In the genomic region with DNA sequence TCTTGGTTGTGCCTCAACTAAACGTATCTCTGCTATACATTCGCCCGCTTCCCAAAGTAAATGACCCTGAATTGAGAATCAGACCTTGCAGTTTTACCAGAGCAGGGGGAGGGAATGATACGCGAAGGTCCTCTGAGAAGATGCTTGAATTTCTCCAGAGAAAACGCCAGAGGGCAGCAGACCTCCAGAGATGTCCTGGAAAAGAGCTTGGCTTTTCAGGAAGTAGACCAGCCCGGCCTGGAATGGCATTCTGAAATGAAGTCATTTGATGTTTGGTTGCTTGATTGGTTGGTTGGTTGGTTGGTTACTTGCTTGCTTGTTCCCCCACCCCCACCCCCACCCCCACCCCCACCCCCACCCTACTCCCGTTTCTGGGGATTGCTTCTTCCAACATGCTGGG, we compare ENCODE assay signal across 9 mouse cellular contexts. TPM values are rescaled to one million over a fixed set of nuclear protein-coding genes. Genes with fewer than 3 reads are reported as not detected.
DNase-seq lines count a peak whose midpoint lies in the region; ATAC-seq lines count a peak whose summit lies in the region.
"Had no signal": no experiment of that assay in that cellular context is flagged by ENCODE, and none has a peak within 500 bp of the region (broad histone marks: within the 10 kb centered on the region; RNA-seq: fewer than 3 reads in every experiment).

No protein-coding gene starts in this region.

- 48% methylated on average over 8 of the region's 8 CpGs for WGBS in embryonic facial prominence, embryonic 11.5 days

- H3K4me3 ChIP-seq in embryonic facial prominence, embryonic 11.5 days (ENCODE audit: low read depth, low read length): no peak overlapping the region
- H3K4me3 ChIP-seq: lung, embryonic 15.5 days had no signal

- no peaks in the 10 kb centered on the region for H3K9me3 ChIP-seq in embryonic facial prominence, embryonic 11.5 days (replicated peaks; ENCODE audit: control insufficient read depth, low read length)
- H3K9me3 ChIP-seq: lung, embryonic 15.5 days had no signal

- no peaks in the 10 kb centered on the region for H3K27me3 ChIP-seq in embryonic facial prominence, embryonic 11.5 days (ENCODE audit: control insufficient read depth, insufficient read depth, low read length)
- H3K27me3 ChIP-seq: lung, embryonic 15.5 days had no signal

- ATAC-seq in embryonic facial prominence, embryonic 11.5 days (replicated peaks; ENCODE audit: insufficient number of reproducible peaks, low FRiP score, low TSS enrichment, low read depth): no peak

- no peak overlapping the region for H3K9ac ChIP-seq in embryonic facial prominence, embryonic 11.5 days (replicated peaks; ENCODE audit: low read length)
- H3K9ac ChIP-seq: lung, embryonic 15.5 days had no signal

- DNase-seq in left cerebral cortex, postnatal 14 days (ENCODE audit: low spot score in 2 of 2): peak; percentile 45 to 55
- DNase-seq in left cerebral cortex, postnatal 36 days (ENCODE audit: low spot score in 2 of 2): no peak
- DNase-seq in ES-CJ7 (ENCODE audit: low read depth, low spot score): peak; percentile 83
- peak; percentile 65 for DNase-seq in adrenal gland, postnatal 10 days
- peak; percentile 79 for DNase-seq in embryonic facial prominence, embryonic 11.5 days (ENCODE audit: low spot score)
- DNase-seq in kidney, postnatal 36 days: peak; percentile 37 to 77
- DNase-seq in retina, postnatal 7 days (ENCODE audit: low read depth, low spot score): peak; percentile 19
- DNase-seq in T-cell, adult 2 months (ENCODE audit: low spot score): no peak

- no peaks in the 10 kb centered on the region for H3K36me3 ChIP-seq in embryonic facial prominence, embryonic 11.5 days (replicated peaks; ENCODE audit: control insufficient read depth, insufficient read depth, low read depth, low read length)
- H3K36me3 ChIP-seq: lung, embryonic 15.5 days had no signal

- no peak overlapping the region for H3K4me2 ChIP-seq in embryonic facial prominence, embryonic 11.5 days (ENCODE audit: low read depth, low read length)
- H3K4me2 ChIP-seq: lung, embryonic 15.5 days had no signal

- intact Hi-C loops in left cerebral cortex, postnatal 14 days (cut with DNase I): loop anchor here (10.0 kb wide), 1 partner anchor 653 kb away; no protein-coding TSS in a partner anchor
- intact Hi-C loops in left cerebral cortex, postnatal 36 days (cut with DNase I): loop anchor here (2.0 to 5.0 kb wide), 3 partner anchors 59 to 651 kb away; no protein-coding TSS in a partner anchor

- H3K4me1 ChIP-seq in embryonic facial prominence, embryonic 11.5 days (ENCODE audit: control insufficient read depth, insufficient read depth, low read length): no peaks in the 10 kb centered on the region
- H3K4me1 ChIP-seq: lung, embryonic 15.5 days had no signal

- H3K27ac ChIP-seq in embryonic facial prominence, embryonic 11.5 days (replicated peaks; ENCODE audit: low read depth, low read length): no peak overlapping the region
- H3K27ac ChIP-seq: lung, embryonic 15.5 days had no signal

RNA-seq across cellular contexts. Expression of gene Il12a, which starts 17.8 kb away (rescaled TPM):
- 1 to 10 TPM; 2.3 to 2.5 TPM for total RNA-seq in left cerebral cortex, postnatal 14 days (2021)
- 1 to 10 TPM; 3.1 to 4.3 TPM for total RNA-seq in left cerebral cortex, postnatal 36 days (2021)
- total RNA-seq in adrenal gland, postnatal 10 days (2021): under 1 TPM; 0.70 to 0.90 TPM
- not detected in 2 replicates for polyA plus RNA-seq in embryonic facial prominence, embryonic 11.5 days (2014; fragmentation: Nextera tagmentation; extraction: Ambion mirVana)

Comparison
In these comparisons a context has a peak if more than half of its experiments do, and no peak if none do; other contexts are left out.
1. DNase-seq: peak in left cerebral cortex, postnatal 14 days (2 of 2), ES-CJ7 (single experiment), adrenal gland, postnatal 10 days (single experiment), embryonic facial prominence, embryonic 11.5 days (single experiment), kidney, postnatal 36 days (2 of 2) and retina, postnatal 7 days (single experiment); none in left cerebral cortex, postnatal 36 days (0 of 2) and T-cell, adult 2 months (single experiment).